Mouse (Mus musculus): Measurements from ENCODE around the gene Chmp4b.

Gene Chmp4b

GRCm38 (mm10) chr2:154684901-154685470, 33.5 kb downstream of the Chmp4b start:
- no peak for DNase-seq (ENCODE audit: low spot score)

- DNase-seq (ENCODE audit: low spot score), result no peak
Observed at GRCm38 (mm10) chr2:154685772-154686171, 34.3 kb downstream of the Chmp4b start.

- no peak for DNase-seq (ENCODE audit: low spot score)
Observed at GRCm38 (mm10) chr2:154686819-154687218, 35.3 kb downstream of the Chmp4b start.

GRCm38 (mm10) chr2:154689391-154689790, 37.9 kb downstream of the Chmp4b start:
- no peak for DNase-seq (ENCODE audit: low spot score)

- no peak for DNase-seq (ENCODE audit: low spot score)
Observed at GRCm38 (mm10) chr2:154690959-154691358, 39.5 kb downstream of the Chmp4b start.

- no peak for DNase-seq (ENCODE audit: low spot score)
Observed at GRCm38 (mm10) chr2:154693186-154693940, 41.9 kb downstream of the Chmp4b start.

GRCm38 (mm10) chr2:154693941-154694256, 42.4 kb downstream of the Chmp4b start:
- no peak for DNase-seq (ENCODE audit: low spot score)

- no peak for DNase-seq (ENCODE audit: low spot score)
Observed at GRCm38 (mm10) chr2:154695690-154696089, 44.2 kb downstream of the Chmp4b start.

- no peak for DNase-seq (ENCODE audit: low spot score)
Observed at GRCm38 (mm10) chr2:154696660-154697059, 45.2 kb downstream of the Chmp4b start.

GRCm38 (mm10) chr2:154699360-154699759, 47.9 kb downstream of the Chmp4b start:
- no peak for DNase-seq (ENCODE audit: low spot score)

- DNase-seq (ENCODE audit: low spot score), result no peak
Observed at GRCm38 (mm10) chr2:154700177-154700576, 48.7 kb downstream of the Chmp4b start.

- DNase-seq (ENCODE audit: low spot score), result peak; percentile 60
Observed at GRCm38 (mm10) chr2:154702637-154703315, 51.3 kb downstream of the Chmp4b start.

GRCm38 (mm10) chr2:154706526-154707280, 55.2 kb downstream of the Chmp4b start:
- no peak for DNase-seq (ENCODE audit: low spot score)

GRCm38 (mm10) chr2:154707284-154707683, 55.8 kb downstream of the Chmp4b start:
- DNase-seq (ENCODE audit: low spot score), result no peak

GRCm38 (mm10) chr2:154707830-154708385, 56.4 kb downstream of the Chmp4b start:
- no peak for DNase-seq (ENCODE audit: low spot score)

- DNase-seq (ENCODE audit: low spot score), result no peak
Observed at GRCm38 (mm10) chr2:154711701-154712100, 60.2 kb downstream of the Chmp4b start.

GRCm38 (mm10) chr2:154712271-154712677, 60.8 kb downstream of the Chmp4b start:
- DNase-seq (ENCODE audit: low spot score), result peak; percentile 58

GRCm38 (mm10) chr2:154713083-154713482, 61.6 kb downstream of the Chmp4b start:
- DNase-seq (ENCODE audit: low spot score), result peak; percentile 22

GRCm38 (mm10) chr2:154713964-154714363, 62.5 kb downstream of the Chmp4b start:
- DNase-seq (ENCODE audit: low spot score), result no peak

- DNase-seq (ENCODE audit: low spot score), result no peak
Observed at GRCm38 (mm10) chr2:154716586-154716985, 65.1 kb downstream of the Chmp4b start.

- no peak for DNase-seq (ENCODE audit: low spot score)
Observed at GRCm38 (mm10) chr2:154717081-154717480, 65.6 kb downstream of the Chmp4b start.

- no peak for DNase-seq (ENCODE audit: low spot score)
Observed at GRCm38 (mm10) chr2:154718855-154719556, 67.5 kb downstream of the Chmp4b start.
